Mouse (Mus musculus): Measurements from ENCODE around the gene Vmn1r151. TPM values are rescaled to one million over a fixed set of nuclear protein-coding genes. Genes with fewer than 3 reads are reported as not detected.
"Not testable (repeated sequence)": the region's sequence is repeated elsewhere in the genome, so short reads cannot be mapped to it uniquely, and the experiment has no call there.

Vmn1r151 gene
- total RNA-seq (2015; ENCODE audit: low replicate concordance) (not detected in 2 replicates), total RNA-seq (2017; ENCODE audit: low replicate concordance) (not detected in 2 replicates)

GRCm38 (mm10) chr7:22499578-22499977 lies at the start of gene Vmn1r151:
TSS of gene Vmn1r151 (minus strand) at chr7:22499678.
- ATAC-seq (replicated peaks; ENCODE audit: low FRiP score, poor library complexity, severe bottlenecking) = not testable (repeated sequence)

- ATAC-seq (replicated peaks; ENCODE audit: low FRiP score, poor library complexity, severe bottlenecking) = not testable (repeated sequence)
Measured at GRCm38 (mm10) chr7:22534787-22535186, 35.3 kb upstream of the Vmn1r151 start, which contains the start of gene Gm8677. TSS of gene Gm8677 (minus strand) at chr7:22534887.

GRCm38 (mm10) chr7:22522667-22523066 lies 23.2 kb upstream of the Vmn1r151 start, which contains the start of gene Vmn1r152:
TSS of gene Vmn1r152 (plus strand) at chr7:22522967.
- ATAC-seq (replicated peaks; ENCODE audit: low FRiP score, poor library complexity, severe bottlenecking) = not testable (repeated sequence)

GRCm38 (mm10) chr7:22463975-22464374 lies 35.5 kb downstream of the Vmn1r151 start, which contains the start of gene Gm10665:
TSS of gene Gm10665 (minus strand) at chr7:22464075.
- ATAC-seq (replicated peaks; ENCODE audit: low FRiP score, poor library complexity, severe bottlenecking) = not testable (repeated sequence)

Other genes with a start within 250 kb of the Vmn1r151 start
- not detected in 2 replicates for gene Gm4187, start 170.0 kb downstream of the Vmn1r151 start, total RNA-seq (2015; ENCODE audit: low replicate concordance)
- gene Gm4187, start 170.0 kb downstream of the Vmn1r151 start, total RNA-seq (2017; ENCODE audit: low replicate concordance) = not detected in 2 replicates
- not detected in 2 replicates for gene Gm8660, start 128.6 kb downstream of the Vmn1r151 start, total RNA-seq (2015; ENCODE audit: low replicate concordance)
- gene Gm8660, start 128.6 kb downstream of the Vmn1r151 start, total RNA-seq (2017; ENCODE audit: low replicate concordance) = not detected in 2 replicates
- gene Vmn1r148, start 86.1 kb downstream of the Vmn1r151 start, total RNA-seq (2015; ENCODE audit: low replicate concordance) = not detected in 2 replicates
- not detected in 2 replicates for gene Vmn1r148, start 86.1 kb downstream of the Vmn1r151 start, total RNA-seq (2017; ENCODE audit: low replicate concordance)
- not detected in 2 replicates for gene Vmn1r149, start 61.4 kb downstream of the Vmn1r151 start, total RNA-seq (2015; ENCODE audit: low replicate concordance)
- not detected in 2 replicates for gene Vmn1r149, start 61.4 kb downstream of the Vmn1r151 start, total RNA-seq (2017; ENCODE audit: low replicate concordance)
- not detected in 2 replicates for gene Gm10665, start 35.6 kb downstream of the Vmn1r151 start, total RNA-seq (2015; ENCODE audit: low replicate concordance)
- not detected in 2 replicates for gene Gm10665, start 35.6 kb downstream of the Vmn1r151 start, total RNA-seq (2017; ENCODE audit: low replicate concordance)
- not detected in 2 replicates for gene Vmn1r152, start 23.3 kb upstream of the Vmn1r151 start, total RNA-seq (2015; ENCODE audit: low replicate concordance)
- not detected in 2 replicates for gene Vmn1r152, start 23.3 kb upstream of the Vmn1r151 start, total RNA-seq (2017; ENCODE audit: low replicate concordance)
- not detected in 2 replicates for gene Gm8677, start 35.2 kb upstream of the Vmn1r151 start, total RNA-seq (2015; ENCODE audit: low replicate concordance)
- not detected in 2 replicates for gene Gm8677, start 35.2 kb upstream of the Vmn1r151 start, total RNA-seq (2017; ENCODE audit: low replicate concordance)
- not detected in 2 replicates for gene Gm4201, start 65.7 kb upstream of the Vmn1r151 start, total RNA-seq (2015; ENCODE audit: low replicate concordance)
- gene Gm4201, start 65.7 kb upstream of the Vmn1r151 start, total RNA-seq (2017; ENCODE audit: low replicate concordance) = not detected in 2 replicates
- not detected in 2 replicates for gene Gm4565, start 88.4 kb upstream of the Vmn1r151 start, total RNA-seq (2015; ENCODE audit: low replicate concordance)
- gene Gm4565, start 88.4 kb upstream of the Vmn1r151 start, total RNA-seq (2017; ENCODE audit: low replicate concordance) = not detected in 2 replicates
- gene Vmn1r155, start 158.3 kb upstream of the Vmn1r151 start, total RNA-seq (2015; ENCODE audit: low replicate concordance) = not detected in 2 replicates
- not detected in 2 replicates for gene Vmn1r155, start 158.3 kb upstream of the Vmn1r151 start, total RNA-seq (2017; ENCODE audit: low replicate concordance)
- not detected in 2 replicates for gene Gm8693, start 192.6 kb upstream of the Vmn1r151 start, total RNA-seq (2015; ENCODE audit: low replicate concordance)
- gene Gm8693, start 192.6 kb upstream of the Vmn1r151 start, total RNA-seq (2017; ENCODE audit: low replicate concordance) = not detected in 2 replicates
- gene Gm4567, start 220.0 kb upstream of the Vmn1r151 start, total RNA-seq (2015; ENCODE audit: low replicate concordance) = not detected in 2 replicates
- gene Gm4567, start 220.0 kb upstream of the Vmn1r151 start, total RNA-seq (2017; ENCODE audit: low replicate concordance) = not detected in 2 replicates

All from erythroid progenitor cell, adult 5-6 weeks (primary cell).